Comparison of ENCODE assay signal across 8 mouse cellular contexts in genomic region chr9:7836331-7836730, GRCm38 (mm10). TPM values are rescaled to one million over a fixed set of nuclear protein-coding genes. Genes with fewer than 3 reads are reported as not detected.
A peak's percentile ranks its signal among the peaks of the same experiment; 100 is the strongest.
DNase-seq lines count a peak whose midpoint lies in the region; ATAC-seq and TF ChIP-seq lines count a peak whose summit lies in the region.

No protein-coding gene starts in this region.

- H3K36me3 ChIP-seq in erythroblast, embryonic 14.5 days (ENCODE audit: control insufficient read depth), result peaks cover 31% of the 10 kb centered on the region
- H3K36me3 ChIP-seq in heart, embryonic 13.5 days, result peaks cover 27% of the 10 kb centered on the region

- peaks cover 12% of the 10 kb centered on the region; the same call in 1 of the 2 replicates for H3K4me1 ChIP-seq in bone marrow macrophage, adult 2 months (ENCODE audit: control insufficient read depth, insufficient read depth, low read length)
- H3K4me1 ChIP-seq in erythroblast, embryonic 14.5 days (ENCODE audit: control insufficient read depth), result peaks cover 45% of the 10 kb centered on the region
- peaks cover 40% of the 10 kb centered on the region for H3K4me1 ChIP-seq in heart, embryonic 13.5 days

- WGBS in heart, embryonic 13.5 days, result under 1% methylated on average over 16 of the region's 16 CpGs

- no peaks in the 10 kb centered on the region for H3K27me3 ChIP-seq in erythroblast, embryonic 14.5 days (ENCODE audit: control insufficient read depth)
- H3K27me3 ChIP-seq in heart, embryonic 13.5 days (replicated peaks), result no peaks in the 10 kb centered on the region

- no peak for TF ChIP-seq CTCF in bone marrow macrophage, adult 2 months (IDR thresholded peaks at IDR 0.05; ENCODE audit: low read depth, low read length)

- H3K4me2 ChIP-seq in heart, embryonic 13.5 days, result peak overlapping the region; percentile 78

- TF ChIP-seq POLR2A in bone marrow macrophage, adult 2 months (IDR thresholded peaks at IDR 0.05; ENCODE audit: borderline replicate concordance, low read depth, low read length), result no peak

- no peaks in the 10 kb centered on the region for H3K9me3 ChIP-seq in erythroblast, embryonic 14.5 days (ENCODE audit: control insufficient read depth, low read length)
- no peaks in the 10 kb centered on the region for H3K9me3 ChIP-seq in heart, embryonic 13.5 days

- peak; percentile 65 for DNase-seq in ES-CJ7 (ENCODE audit: low read depth, low spot score)
- DNase-seq in kidney, postnatal 10 days, result peak; percentile 62
- DNase-seq in lung, adult 18-20 months, result peak; percentile 52 to 53
- DNase-seq in thymus, postnatal 10 days (ENCODE audit: low spot score in 2 of 2), result peak; percentile 39 to 47

- H3K27ac ChIP-seq in bone marrow macrophage, adult 2 months (ENCODE audit: insufficient read depth, low read depth, low read length), result peak overlapping the region; percentile 84
- peak overlapping the region; percentile 99 for H3K27ac ChIP-seq in heart, embryonic 13.5 days (replicated peaks)

- no peak for ATAC-seq in heart, embryonic 13.5 days (ENCODE audit: extremely low read depth, insufficient number of reproducible peaks, low FRiP score, low TSS enrichment)
- ATAC-seq in neutrophil, adult 5-6 weeks (ENCODE audit: extremely low read depth, insufficient number of reproducible peaks, low FRiP score, poor library complexity, severe bottlenecking), result peak; percentile 21; the same call in 1 of the 2 replicates

- peak overlapping the region; percentile 95 for H3K9ac ChIP-seq in heart, embryonic 13.5 days

- H3K4me3 ChIP-seq in bone marrow macrophage, adult 2 months (ENCODE audit: insufficient read depth, low read length), result peak overlapping the region; percentile 90
- H3K4me3 ChIP-seq in erythroblast, embryonic 14.5 days (replicated peaks), result peak overlapping the region; percentile 94
- H3K4me3 ChIP-seq in heart, embryonic 13.5 days, result peak overlapping the region; percentile 72

RNA-seq across cellular contexts. Expression of gene Birc2, which starts 0.5 kb away (rescaled TPM):
- polyA plus RNA-seq in bone marrow macrophage, adult 2 months (2012; ENCODE audit: insufficient read depth, insufficient read length, missing spikeins), result 22.5 and 24.9 TPM in 2 replicates
- 0.09 and 0.47 TPM in 2 replicates for polyA plus RNA-seq in erythroblast, embryonic 14.5 days (2012)
- 21.6 and 22.7 TPM in 2 replicates for polyA plus RNA-seq in heart, embryonic 13.5 days (2015; fragmentation: Nextera tagmentation; extraction: Ambion mirVana)
- total RNA-seq in neutrophil, adult 5-6 weeks (2017), result 97.6 and 113 TPM in 2 replicates

RNA-seq across cellular contexts. Expression of gene Birc3, which starts 36.7 kb away (rescaled TPM):
- polyA plus RNA-seq in bone marrow macrophage, adult 2 months (2012; ENCODE audit: insufficient read depth, insufficient read length, missing spikeins), result 157 and 171 TPM in 2 replicates
- polyA plus RNA-seq in erythroblast, embryonic 14.5 days (2012), result 0.05 and 0.09 TPM in 2 replicates
- polyA plus RNA-seq in heart, embryonic 13.5 days (2015; fragmentation: Nextera tagmentation; extraction: Ambion mirVana), result 3.8 and 5.3 TPM in 2 replicates
- total RNA-seq in neutrophil, adult 5-6 weeks (2017), result 676 and 709 TPM in 2 replicates

Comparison
In these comparisons a context has a peak if more than half of its experiments do, and no peak if none do; other contexts are left out.
1. RNA of gene Birc2, which starts 0.5 kb away (polyA plus RNA-seq): 22.5 to 24.9 TPM in bone marrow macrophage, adult 2 months and 21.6 to 22.7 TPM in heart, embryonic 13.5 days; 0.09 to 0.47 TPM in erythroblast, embryonic 14.5 days; every median in the first group is over 10 times any median in the second.
2. RNA of gene Birc3, which starts 36.7 kb away (polyA plus RNA-seq): 157 to 171 TPM in bone marrow macrophage, adult 2 months; 3.8 to 5.3 TPM in heart, embryonic 13.5 days and 0.05 to 0.09 TPM in erythroblast, embryonic 14.5 days; every median in the first group is over 10 times any median in the second.
3. Peak in every context shown above with its lines, with median percentiles within 50 percentile points of each other: DNase-seq and H3K4me3 ChIP-seq.